Mouse (Mus musculus): ENCODE data around the gene Wnt5a. TPM values are rescaled to one million over a fixed set of nuclear protein-coding genes. Genes with fewer than 3 reads are reported as not detected.

Gene Wnt5a
- polyA plus RNA-seq, 1 experiment from 2014 or later: 21.0 TPM

GRCm38 (mm10) chr14:28480866-28481265, 23.7 kb upstream of the Wnt5a start:
- Histone ChIP-seq H3K27me3 (ENCODE audit: control insufficient read depth, insufficient read depth, low read length) (no peaks in the 10 kb centered on the region), H3K9ac (ENCODE audit: low read length) (no peak overlapping the region), H3K4me1 (ENCODE audit: control insufficient read depth, insufficient read depth, low read length) (no peaks in the 10 kb centered on the region), H3K4me3 (replicated peaks; ENCODE audit: low read length) (no peak overlapping the region), H3K36me3 (ENCODE audit: control insufficient read depth, insufficient read depth, low read length) (no peaks in the 10 kb centered on the region), H3K27ac (ENCODE audit: low read length) (no peak overlapping the region), H3K4me2 (ENCODE audit: low read depth, low read length) (no peak overlapping the region), H3K9me3 (replicated peaks; ENCODE audit: control insufficient read depth, low read length) (no peaks in the 10 kb centered on the region)
- ATAC-seq (ENCODE audit: insufficient read depth, low FRiP score): no peak
- WGBS: 69% methylated on average over 1 of the region's 1 CpGs

- Histone ChIP-seq H3K4me2 (ENCODE audit: low read depth, low read length) (no peak overlapping the region), H3K4me3 (replicated peaks; ENCODE audit: low read length) (no peak overlapping the region), H3K36me3 (ENCODE audit: control insufficient read depth, insufficient read depth, low read length) (no peaks in the 10 kb centered on the region), H3K9me3 (replicated peaks; ENCODE audit: control insufficient read depth, low read length) (no peaks in the 10 kb centered on the region), H3K4me1 (ENCODE audit: control insufficient read depth, insufficient read depth, low read length) (no peaks in the 10 kb centered on the region), H3K27me3 (ENCODE audit: control insufficient read depth, insufficient read depth, low read length) (no peaks in the 10 kb centered on the region), H3K9ac (ENCODE audit: low read length) (no peak overlapping the region), H3K27ac (ENCODE audit: low read length) (no peak overlapping the region)
- WGBS: 70% methylated on average over 4 of the region's 4 CpGs
- no peak for ATAC-seq (ENCODE audit: insufficient read depth, low FRiP score)
These were observed 10.7 kb upstream of the Wnt5a start for GRCm38 (mm10) chr14:28493806-28494205.

GRCm38 (mm10) chr14:28494273-28494672, 10.3 kb upstream of the Wnt5a start:
- no peaks in the 10 kb centered on the region for H3K4me1 ChIP-seq (ENCODE audit: control insufficient read depth, insufficient read depth, low read length)
- WGBS: 55% methylated on average over 5 of the region's 5 CpGs
- no peaks in the 10 kb centered on the region for H3K27me3 ChIP-seq (ENCODE audit: control insufficient read depth, insufficient read depth, low read length)
- H3K4me2 ChIP-seq (ENCODE audit: low read depth, low read length): no peak overlapping the region
- no peak overlapping the region for H3K27ac ChIP-seq (ENCODE audit: low read length)
- H3K36me3 ChIP-seq (ENCODE audit: control insufficient read depth, insufficient read depth, low read length): no peaks in the 10 kb centered on the region
- H3K9me3 ChIP-seq (replicated peaks; ENCODE audit: control insufficient read depth, low read length): no peaks in the 10 kb centered on the region
- no peak overlapping the region for H3K4me3 ChIP-seq (replicated peaks; ENCODE audit: low read length)
- H3K9ac ChIP-seq (ENCODE audit: low read length): no peak overlapping the region
- ATAC-seq (ENCODE audit: insufficient read depth, low FRiP score): peak; percentile 77; the same call in 1 of the 2 replicates

GRCm38 (mm10) chr14:28501216-28501878, 3.2 kb upstream of the Wnt5a start:
- WGBS: 46% methylated on average over 12 of the region's 12 CpGs
- Histone ChIP-seq H3K4me1 (ENCODE audit: control insufficient read depth, insufficient read depth, low read length) (no peaks in the 10 kb centered on the region), H3K36me3 (ENCODE audit: control insufficient read depth, insufficient read depth, low read length) (no peaks in the 10 kb centered on the region), H3K27me3 (ENCODE audit: control insufficient read depth, insufficient read depth, low read length) (peaks cover 6% of the 10 kb centered on the region; the same call in 1 of the 2 replicates), H3K27ac (ENCODE audit: low read length) (no peak overlapping the region), H3K9me3 (replicated peaks; ENCODE audit: control insufficient read depth, low read length) (no peaks in the 10 kb centered on the region), H3K9ac (ENCODE audit: low read length) (no peak overlapping the region), H3K4me2 (ENCODE audit: low read depth, low read length) (no peak overlapping the region), H3K4me3 (replicated peaks; ENCODE audit: low read length) (no peak overlapping the region)
- ATAC-seq (ENCODE audit: insufficient read depth, low FRiP score): no peak

GRCm38 (mm10) chr14:28503276-28503675, 1.3 kb upstream of the Wnt5a start:
- no peak overlapping the region for H3K4me2 ChIP-seq (ENCODE audit: low read depth, low read length)
- WGBS: 77% methylated on average over 2 of the region's 2 CpGs
- H3K4me1 ChIP-seq (ENCODE audit: control insufficient read depth, insufficient read depth, low read length): no peaks in the 10 kb centered on the region
- no peaks in the 10 kb centered on the region for H3K9me3 ChIP-seq (replicated peaks; ENCODE audit: control insufficient read depth, low read length)
- no peak overlapping the region for H3K27ac ChIP-seq (ENCODE audit: low read length)
- no peak for ATAC-seq (ENCODE audit: insufficient read depth, low FRiP score)
- no peak overlapping the region for H3K4me3 ChIP-seq (replicated peaks; ENCODE audit: low read length)
- H3K27me3 ChIP-seq (ENCODE audit: control insufficient read depth, insufficient read depth, low read length): peaks cover 9% of the 10 kb centered on the region
- no peaks in the 10 kb centered on the region for H3K36me3 ChIP-seq (ENCODE audit: control insufficient read depth, insufficient read depth, low read length)
- no peak overlapping the region for H3K9ac ChIP-seq (ENCODE audit: low read length)

- Histone ChIP-seq H3K36me3 (ENCODE audit: control insufficient read depth, insufficient read depth, low read length) (no peaks in the 10 kb centered on the region), H3K4me1 (ENCODE audit: control insufficient read depth, insufficient read depth, low read length) (peaks cover 7% of the 10 kb centered on the region; the same call in 1 of the 2 replicates), H3K27ac (ENCODE audit: low read length) (peak overlapping the region; percentile 93), H3K9me3 (replicated peaks; ENCODE audit: control insufficient read depth, low read length) (no peaks in the 10 kb centered on the region), H3K4me3 (replicated peaks; ENCODE audit: low read length) (peak overlapping the region; percentile 63), H3K4me2 (ENCODE audit: low read depth, low read length) (peak overlapping the region; percentile 68), H3K27me3 (ENCODE audit: control insufficient read depth, insufficient read depth, low read length) (peaks cover 19% of the 10 kb centered on the region), H3K9ac (ENCODE audit: low read length) (peak overlapping the region; percentile 86)
- peak; percentile 34; the same call in 1 of the 2 replicates for ATAC-seq (ENCODE audit: insufficient read depth, low FRiP score)
- WGBS: under 1% methylated on average over 22 of the region's 22 CpGs
These were observed 568 bp downstream of the Wnt5a start for GRCm38 (mm10) chr14:28505051-28505585.

GRCm38 (mm10) chr14:28505586-28506375, 1.2 kb downstream of the Wnt5a start:
- peaks cover 14% of the 10 kb centered on the region for H3K4me1 ChIP-seq (ENCODE audit: control insufficient read depth, insufficient read depth, low read length)
- 0 out of 2 replicates have a peak, but pooled peaks have one; percentile 1 for ATAC-seq (ENCODE audit: insufficient read depth, low FRiP score)
- peak overlapping the region; percentile 93 for H3K27ac ChIP-seq (ENCODE audit: low read length)
- peaks cover 24% of the 10 kb centered on the region for H3K27me3 ChIP-seq (ENCODE audit: control insufficient read depth, insufficient read depth, low read length)
- no peaks in the 10 kb centered on the region for H3K36me3 ChIP-seq (ENCODE audit: control insufficient read depth, insufficient read depth, low read length)
- H3K9ac ChIP-seq (ENCODE audit: low read length): peak overlapping the region; percentile 86
- no peaks in the 10 kb centered on the region for H3K9me3 ChIP-seq (replicated peaks; ENCODE audit: control insufficient read depth, low read length)
- peak overlapping the region; percentile 68 for H3K4me2 ChIP-seq (ENCODE audit: low read depth, low read length)
- H3K4me3 ChIP-seq (replicated peaks; ENCODE audit: low read length): peak overlapping the region; percentile 63
- whole genome bisulfite sequencing: under 1% methylated on average over 62 of the region's 62 CpGs

- WGBS: under 1% methylated on average over 29 of the region's 29 CpGs
- H3K27me3 ChIP-seq (ENCODE audit: control insufficient read depth, insufficient read depth, low read length): peaks cover 24% of the 10 kb centered on the region
- peaks cover 15% of the 10 kb centered on the region for H3K4me1 ChIP-seq (ENCODE audit: control insufficient read depth, insufficient read depth, low read length)
- 0 out of 2 replicates have a peak, but pooled peaks have one; percentile 11 for ATAC-seq (ENCODE audit: insufficient read depth, low FRiP score)
- peak overlapping the region; percentile 68 for H3K4me2 ChIP-seq (ENCODE audit: low read depth, low read length)
- no peaks in the 10 kb centered on the region for H3K9me3 ChIP-seq (replicated peaks; ENCODE audit: control insufficient read depth, low read length)
- H3K36me3 ChIP-seq (ENCODE audit: control insufficient read depth, insufficient read depth, low read length): no peaks in the 10 kb centered on the region
- H3K9ac ChIP-seq (ENCODE audit: low read length): peak overlapping the region; percentile 86
- H3K27ac ChIP-seq (ENCODE audit: low read length): peak overlapping the region; percentile 93
- H3K4me3 ChIP-seq (replicated peaks; ENCODE audit: low read length): peak overlapping the region; percentile 63
These were observed 1.9 kb downstream of the Wnt5a start for GRCm38 (mm10) chr14:28506376-28506831.

GRCm38 (mm10) chr14:28507011-28507410, 2.5 kb downstream of the Wnt5a start:
- Histone ChIP-seq H3K27me3 (ENCODE audit: control insufficient read depth, insufficient read depth, low read length) (peaks cover 24% of the 10 kb centered on the region), H3K4me3 (replicated peaks; ENCODE audit: low read length) (peak overlapping the region; percentile 63), H3K4me2 (ENCODE audit: low read depth, low read length) (peak overlapping the region; percentile 68), H3K4me1 (ENCODE audit: control insufficient read depth, insufficient read depth, low read length) (peaks cover 15% of the 10 kb centered on the region), H3K36me3 (ENCODE audit: control insufficient read depth, insufficient read depth, low read length) (no peaks in the 10 kb centered on the region), H3K9me3 (replicated peaks; ENCODE audit: control insufficient read depth, low read length) (no peaks in the 10 kb centered on the region), H3K27ac (ENCODE audit: low read length) (peak overlapping the region; percentile 93; the same call in 1 of the 2 replicates), H3K9ac (ENCODE audit: low read length) (peak overlapping the region; percentile 86)
- under 1% methylated on average over 15 of the region's 15 CpGs for WGBS
- ATAC-seq (ENCODE audit: insufficient read depth, low FRiP score): no peak
